Mouse (Mus musculus): ENCODE measurements around the gene Agpat2. TPM values are rescaled to one million over a fixed set of nuclear protein-coding genes. Genes with fewer than 3 reads are reported as not detected.
A peak's percentile ranks its signal among the peaks of the same experiment; 100 is the strongest.

The Agpat2 gene
- total and polyA plus RNA-seq, 3 experiments, result 22.3 to 42.4 TPM; not detected in 1

DNA sequence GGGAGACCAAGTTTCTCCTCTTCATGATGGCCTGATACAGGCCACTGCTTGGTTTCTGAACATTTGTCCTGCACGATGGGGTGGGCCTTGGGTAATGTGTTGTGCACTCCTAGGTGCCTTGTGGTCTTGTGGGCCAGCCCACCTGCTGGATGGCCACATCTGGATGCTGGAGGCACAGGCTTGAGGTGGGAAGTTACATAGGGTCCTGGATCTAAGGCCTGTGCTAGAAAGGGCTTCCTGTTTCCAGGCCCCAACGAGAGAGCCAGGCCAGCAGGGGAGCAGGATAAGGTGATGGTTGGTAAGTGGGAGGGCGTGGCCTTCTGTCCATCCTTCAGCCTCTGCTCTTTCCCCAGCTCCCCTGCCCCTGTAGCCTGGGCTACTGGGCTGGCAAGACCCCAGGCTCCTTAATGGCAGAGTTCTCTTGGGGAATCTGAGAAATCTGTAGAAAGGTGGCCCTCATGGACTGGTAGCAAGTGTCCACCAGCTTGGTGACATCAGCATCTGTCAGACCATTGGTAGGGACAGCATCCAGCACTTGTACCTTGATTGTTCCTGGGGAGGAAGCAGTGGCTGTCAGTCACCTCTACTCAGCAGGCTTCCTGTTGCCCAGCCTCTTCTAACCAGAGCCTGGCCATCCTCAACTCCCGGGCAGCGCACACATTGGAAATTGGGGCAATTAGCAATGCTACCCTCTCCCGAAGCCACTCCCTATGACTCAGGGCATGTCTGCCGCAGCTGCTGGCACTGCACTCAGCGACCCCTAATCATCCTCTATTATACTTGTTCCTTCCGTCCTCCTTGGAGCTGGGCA lies 10.8 kb downstream of the Agpat2 start:
- no peaks in the 10 kb centered on the region for H3K4me1 ChIP-seq (ENCODE audit: control insufficient read depth in 1 of 2, insufficient read depth in 2 of 2, low read length in 2 of 2)

DNA sequence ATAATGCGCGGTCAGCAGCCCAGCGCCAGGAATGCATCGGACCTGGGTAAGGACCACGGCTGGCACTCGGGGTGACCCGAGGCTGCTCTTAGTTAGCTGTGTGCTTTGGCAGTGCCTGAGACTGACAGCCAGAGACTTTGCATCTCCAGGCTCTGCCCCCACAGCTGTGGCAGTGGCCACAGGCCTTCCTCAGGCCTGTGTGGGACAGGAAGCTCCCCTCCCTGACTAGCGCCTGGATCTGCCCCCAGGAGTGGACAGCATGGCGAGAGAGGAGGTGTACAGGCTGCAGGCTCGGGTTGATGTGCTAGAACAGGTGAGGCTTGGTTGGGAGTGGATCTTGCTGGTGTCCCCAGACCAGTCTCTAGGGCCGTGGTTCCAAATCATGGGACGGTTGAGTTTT lies 12.8 kb downstream of the Agpat2 start:
- Histone ChIP-seq H3K36me3 (ENCODE audit: control insufficient read depth in 1 of 2, insufficient read depth in 2 of 2, low read length in 2 of 2) (peaks cover 0 to 7% of the 10 kb centered on the region in 2 experiments; a peak in 2 of 4 replicates), H3K9ac (ENCODE audit: control insufficient read depth, low read depth, low read length, poor library complexity, severe bottlenecking) (no peak overlapping the region), H3K9me3 (replicated peaks; ENCODE audit: insufficient read depth, low read length) (no peaks in the 10 kb centered on the region), H3K4me1 (ENCODE audit: control insufficient read depth in 1 of 2, insufficient read depth in 2 of 2, low read length in 2 of 2) (peaks cover 0 to 8% of the 10 kb centered on the region in 2 experiments; a peak in 2 of 4 replicates), H3K27ac (ENCODE audit: control insufficient read depth, low read depth, low read length) (no peak overlapping the region), H3K4me3 (ENCODE audit: control insufficient read depth in 1 of 2, insufficient read depth in 1 of 2, low read depth in 2 of 2, low read length in 2 of 2) (no peak overlapping the region), H3K79me2 (ENCODE audit: control insufficient read depth, insufficient read depth, low read length, poor library complexity) (no peaks in the 10 kb centered on the region; the same call in 1 of the 2 replicates), H3K27me3 (ENCODE audit: control insufficient read depth in 1 of 2, insufficient read depth in 2 of 2, low read length in 2 of 2) (no peaks in the 10 kb centered on the region)
- TF ChIP-seq ZKSCAN1 (IDR thresholded peaks at IDR 0.05; ENCODE audit: low read depth, low read length), result no peak
- no peak for DNase-seq (ENCODE audit: low read depth, low spot score)

More for the DNA sequence above, 10.8 kb downstream of the Agpat2 start:
- TF ChIP-seq MYC (IDR thresholded peaks at IDR 0.05; ENCODE audit: low read depth, low read length) (no peak), USF1 (IDR thresholded peaks at IDR 0.05; ENCODE audit: low read depth, low read length) (no peak), GATA1 (IDR thresholded peaks at IDR 0.05; ENCODE audit: low read depth, low read length) (no peak), BHLHE40 (IDR thresholded peaks at IDR 0.05; ENCODE audit: borderline replicate concordance, low read depth, low read length) (no peak), ZKSCAN1 (IDR thresholded peaks at IDR 0.05; ENCODE audit: low read depth, low read length) (no peak), CHD2 (IDR thresholded peaks at IDR 0.05; ENCODE audit: low read length) (no peak)
- H3K27me3 ChIP-seq (ENCODE audit: control insufficient read depth in 1 of 2, insufficient read depth in 2 of 2, low read length in 2 of 2), result no peaks in the 10 kb centered on the region
- no peak overlapping the region for H3K9ac ChIP-seq (ENCODE audit: control insufficient read depth, low read depth, low read length, poor library complexity, severe bottlenecking)
- H3K27ac ChIP-seq (ENCODE audit: control insufficient read depth, low read depth, low read length), result no peak overlapping the region
- no peaks in the 10 kb centered on the region for H3K79me2 ChIP-seq (ENCODE audit: control insufficient read depth, insufficient read depth, low read length, poor library complexity)
- no peaks in the 10 kb centered on the region for H3K36me3 ChIP-seq (ENCODE audit: control insufficient read depth in 1 of 2, insufficient read depth in 2 of 2, low read length in 2 of 2)
- no peak for DNase-seq (ENCODE audit: low read depth, low spot score)
- no peak overlapping the region for H3K4me3 ChIP-seq (ENCODE audit: control insufficient read depth in 1 of 2, insufficient read depth in 1 of 2, low read depth in 2 of 2, low read length in 2 of 2)
- H3K9me3 ChIP-seq (replicated peaks; ENCODE audit: insufficient read depth, low read length), result no peaks in the 10 kb centered on the region

DNA sequence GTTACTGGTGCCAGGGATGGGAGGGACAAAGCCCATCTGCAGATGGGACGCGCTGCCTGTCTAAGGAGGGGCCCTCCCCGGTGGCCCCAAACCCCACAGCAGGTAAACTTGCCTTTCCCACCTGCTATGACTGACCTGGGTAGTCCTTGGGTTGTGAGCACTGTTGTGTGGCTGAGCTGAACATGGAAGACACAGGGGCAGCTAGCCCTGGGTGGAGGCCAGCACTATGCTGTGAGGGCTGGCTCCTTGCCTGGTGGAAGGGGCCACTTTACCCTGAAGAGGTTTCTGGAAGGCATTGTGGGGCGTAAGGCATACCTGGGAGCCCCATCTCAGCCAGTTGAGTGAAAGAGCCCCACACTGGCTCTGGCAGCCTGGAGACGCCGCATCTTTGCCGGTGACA lies 13.3 kb downstream of the Agpat2 start:
- peaks cover 0 to 12% of the 10 kb centered on the region in 2 experiments; a peak in 2 of 4 replicates for H3K4me1 ChIP-seq (ENCODE audit: control insufficient read depth in 1 of 2, insufficient read depth in 2 of 2, low read length in 2 of 2)
- peaks cover 0 to 9% of the 10 kb centered on the region in 2 experiments; a peak in 2 of 4 replicates for H3K36me3 ChIP-seq (ENCODE audit: control insufficient read depth in 1 of 2, insufficient read depth in 2 of 2, low read length in 2 of 2)
- H3K27ac ChIP-seq (ENCODE audit: control insufficient read depth, low read depth, low read length), result no peak overlapping the region
- TF ChIP-seq POLR2A (IDR thresholded peaks at IDR 0.05; ENCODE audit: control insufficient read depth in 1 of 2, insufficient read depth in 1 of 2, low read depth in 1 of 2, low read length in 2 of 2, poor library complexity in 1 of 2) (0 out of 4 replicates have a peak, but pooled peaks have one; percentile 1 to 3), BHLHE40 (IDR thresholded peaks at IDR 0.05; ENCODE audit: borderline replicate concordance, low read depth, low read length) (no peak), NRF1 (IDR thresholded peaks at IDR 0.05; ENCODE audit: insufficient read depth, low read depth, low read length, poor library complexity, severe bottlenecking) (no peak)
- DNase-seq (ENCODE audit: low read depth, low spot score), result no peak
- no peak overlapping the region for H3K4me3 ChIP-seq (ENCODE audit: control insufficient read depth in 1 of 2, insufficient read depth in 1 of 2, low read depth in 2 of 2, low read length in 2 of 2)
- no peaks in the 10 kb centered on the region for H3K27me3 ChIP-seq (ENCODE audit: control insufficient read depth in 1 of 2, insufficient read depth in 2 of 2, low read length in 2 of 2)
- H3K9ac ChIP-seq (ENCODE audit: control insufficient read depth, low read depth, low read length, poor library complexity, severe bottlenecking), result no peak overlapping the region
- no peaks in the 10 kb centered on the region; the same call in 1 of the 2 replicates for H3K79me2 ChIP-seq (ENCODE audit: control insufficient read depth, insufficient read depth, low read length, poor library complexity)
- H3K9me3 ChIP-seq (replicated peaks; ENCODE audit: insufficient read depth, low read length), result no peaks in the 10 kb centered on the region

Data from MEL (cell line).